Mouse (Mus musculus) embryonic facial prominence, embryonic 11.5 days (tissue): ENCODE results near the gene Chst14. TPM values are rescaled to one million over a fixed set of nuclear protein-coding genes. Genes with fewer than 3 reads are reported as not detected.

Source experiments
- ATAC-seq: fragments of 200-750 bp; cut with Nextera tagmentation; replicated peaks from 2 replicates; pipeline ENCODE4 v1.8.0; 2017; ENCODE audit warnings: low read depth; ENCODE audit not compliant: insufficient number of reproducible peaks, low FRiP score, low TSS enrichment
- DNase-seq: peaks from one replicate; pipeline ENCODE4 v3.0.0-alpha.2; 2015; ENCODE audit warnings: low spot score
- H3K27ac ChIP-seq: fragments of 300-500 bp; sonication (generic); replicated peaks from 2 replicates; pipeline ENCODE4 v1.5.1; 2014; ENCODE audit warnings: mild to moderate bottlenecking, low read depth, low read length, control low read depth
- H3K27me3 ChIP-seq: fragments of 300-500 bp; sonication (generic); 2 replicates; pipeline ENCODE4 v1.6.1; 2014; ENCODE audit warnings: mild to moderate bottlenecking, low read length, moderate library complexity, mixed read lengths; ENCODE audit not compliant: control insufficient read depth, insufficient read depth
- H3K36me3 ChIP-seq: fragments of 300-500 bp; sonication (generic); replicated peaks from 2 replicates; pipeline ENCODE4 v1.6.1; 2014; ENCODE audit warnings: low read depth, mild to moderate bottlenecking, low read length, moderate library complexity, mixed read lengths; ENCODE audit not compliant: control insufficient read depth, insufficient read depth
- H3K4me1 ChIP-seq: fragments of 300-500 bp; sonication (generic); 2 replicates; pipeline ENCODE4 v1.6.1; 2014; ENCODE audit warnings: low read length, mixed read lengths; ENCODE audit not compliant: control insufficient read depth, insufficient read depth
- H3K4me2 ChIP-seq: fragments of 300-500 bp; sonication (generic); 2 replicates; pipeline ENCODE4 v1.6.1; 2014; ENCODE audit warnings: low read depth, mild to moderate bottlenecking, control low read depth, low read length, moderate library complexity
- H3K4me3 ChIP-seq: fragments of 300-500 bp; sonication (generic); 2 replicates; pipeline ENCODE4 v1.5.1; 2014; ENCODE audit warnings: low read depth, low read length, control low read depth
- H3K9ac ChIP-seq: fragments of 300-500 bp; sonication (generic); replicated peaks from 2 replicates; pipeline ENCODE4 v1.6.1; 2014; ENCODE audit warnings: mild to moderate bottlenecking, control low read depth, low read length
- H3K9me3 ChIP-seq: fragments of 300-500 bp; sonication (generic); replicated peaks from 2 replicates; pipeline ENCODE4 v1.6.1; 2016; ENCODE audit warnings: mild to moderate bottlenecking, low read length, inconsistent platforms, mixed read lengths; ENCODE audit not compliant: control insufficient read depth
- WGBS: fragments of 180-500 bp; shearing (Covaris S2); extraction: QIAGEN DNeasy Blood & Tissue Kit; methylation state at CpG from one replicate; pipeline ENCODE4 v1.1.7; 2014; 5-methylcytosine and 5-hydroxymethylcytosine counted together
- polyA plus RNA-seq: library from polyadenylated mRNA; unstranded; fragments of >200 nt; fragmentation: Nextera tagmentation; extraction: Ambion mirVana; gene quantifications from 2 replicates; pipeline ENCODE4 v1.2.1, GENCODE M21; 2014

Gene Chst14
- polyA plus RNA-seq, 1 experiment from 2014 or later, result 31.8 TPM

- Histone ChIP-seq H3K4me3 (no peak overlapping the region), H3K27ac (no peak overlapping the region), H3K36me3 (no peaks in the 10 kb centered on the region), H3K9me3 (no peaks in the 10 kb centered on the region), H3K4me2 (no peak overlapping the region), H3K27me3 (peaks cover under 1% of the 10 kb centered on the region; the same call in 1 of the 2 replicates), H3K9ac (no peak overlapping the region), H3K4me1 (0 out of 2 replicates have a peak, but pooled peaks cover 4% of the 10 kb centered on the region)
- DNase-seq (no peak), ATAC-seq (no peak)
- 39% methylated on average over 1 of the region's 1 CpGs for WGBS
These were observed 17.1 kb upstream of the Chst14 start for GRCm38 (mm10) chr2:118909151-118909550.

DNA sequence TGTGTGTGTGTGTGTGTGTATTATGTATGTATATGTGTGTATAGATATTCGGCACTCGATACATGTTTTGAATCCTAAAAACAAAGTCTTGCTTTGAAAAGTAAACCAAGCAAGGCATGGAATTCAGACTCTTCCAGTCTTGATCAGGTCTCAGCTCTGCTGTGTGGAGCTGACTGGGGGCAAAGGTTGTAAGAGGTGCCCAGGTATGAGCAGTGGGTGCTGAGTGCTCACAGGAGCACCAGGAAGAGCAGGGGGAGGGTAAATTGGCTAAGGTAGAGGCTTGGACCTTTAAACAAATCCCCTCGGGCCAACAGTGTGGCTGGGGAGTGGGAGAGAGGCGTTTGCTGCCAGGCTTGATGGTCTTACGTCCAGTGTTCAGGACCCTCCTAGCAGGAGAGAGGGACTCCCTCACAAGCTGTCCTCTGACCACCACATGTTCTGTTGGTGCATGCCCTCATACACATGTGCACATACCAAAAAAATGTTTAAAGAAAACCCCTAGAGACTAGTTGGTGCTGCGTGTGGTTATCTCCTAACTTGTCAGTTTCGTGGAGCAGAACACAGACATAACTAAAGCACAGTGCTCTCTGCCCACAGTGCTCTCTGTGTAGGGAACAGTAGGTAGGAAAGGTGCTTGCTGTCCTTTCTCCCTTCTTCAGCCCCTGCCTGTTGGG, 15.6 kb upstream of the Chst14 start:
- no peak overlapping the region for H3K4me3 ChIP-seq
- 77% methylated on average over 7 of the region's 7 CpGs for WGBS
- no peaks in the 10 kb centered on the region for H3K9me3 ChIP-seq
- H3K27ac ChIP-seq, result no peak overlapping the region
- H3K27me3 ChIP-seq, result no peaks in the 10 kb centered on the region
- no peak overlapping the region; the same call in 1 of the 2 replicates for H3K4me2 ChIP-seq
- ATAC-seq (no peak), DNase-seq (no peak)
- H3K4me1 ChIP-seq, result 0 out of 2 replicates have a peak, but pooled peaks cover 4% of the 10 kb centered on the region
- no peak overlapping the region for H3K9ac ChIP-seq
- H3K36me3 ChIP-seq, result no peaks in the 10 kb centered on the region

- DNase-seq, result no peak
- H3K36me3 ChIP-seq, result no peaks in the 10 kb centered on the region
- no peak overlapping the region for H3K4me2 ChIP-seq
- no peaks in the 10 kb centered on the region for H3K27me3 ChIP-seq
- WGBS, result 58% methylated on average over 8 of the region's 8 CpGs
- no peak overlapping the region for H3K27ac ChIP-seq
- H3K9me3 ChIP-seq, result no peaks in the 10 kb centered on the region
- no peak for ATAC-seq
- H3K4me3 ChIP-seq, result no peak overlapping the region
- H3K4me1 ChIP-seq, result 0 out of 2 replicates have a peak, but pooled peaks cover 4% of the 10 kb centered on the region
- no peak overlapping the region for H3K9ac ChIP-seq
These were observed 13.6 kb upstream of the Chst14 start for GRCm38 (mm10) chr2:118912706-118913105.

DNA sequence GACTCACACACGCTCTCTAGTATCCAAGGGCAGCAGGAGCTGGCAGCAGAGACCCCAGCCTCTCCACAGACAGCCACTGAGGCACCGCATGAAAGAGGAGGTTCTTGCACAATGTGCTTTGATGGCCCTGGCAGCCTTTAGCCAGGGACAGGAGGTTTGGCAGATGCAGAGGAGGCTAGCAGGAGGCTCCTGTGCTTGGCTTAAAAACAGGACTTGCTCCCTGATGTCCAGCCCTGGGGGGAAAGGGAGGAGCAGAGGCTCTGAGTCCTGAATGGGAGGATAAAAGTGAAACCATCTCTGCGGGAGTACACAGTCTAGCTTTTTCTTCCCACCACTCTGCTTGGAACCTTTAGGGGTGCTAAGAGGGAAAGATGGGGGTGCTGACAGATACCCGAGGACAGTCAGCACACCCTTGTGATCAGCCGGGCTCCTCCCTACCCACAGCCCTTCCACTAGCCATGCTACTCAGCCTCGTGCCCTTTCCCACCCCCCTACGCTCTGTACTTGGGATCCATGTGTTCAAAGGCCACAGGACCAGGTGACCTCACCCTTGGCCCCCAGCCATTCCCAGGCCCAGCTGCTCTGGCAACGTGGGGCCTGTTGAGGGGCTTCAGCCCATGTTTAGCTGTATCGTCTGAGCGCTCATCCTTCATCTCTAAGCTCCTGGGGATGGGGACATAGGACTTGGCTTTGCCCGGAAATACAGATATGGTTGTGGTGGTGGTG, 12.6 kb upstream of the Chst14 start:
- Histone ChIP-seq H3K9ac (no peak overlapping the region), H3K4me3 (no peak overlapping the region), H3K36me3 (no peaks in the 10 kb centered on the region), H3K4me2 (no peak overlapping the region), H3K27ac (no peak overlapping the region), H3K27me3 (no peaks in the 10 kb centered on the region), H3K4me1 (0 out of 2 replicates have a peak, but pooled peaks cover 4% of the 10 kb centered on the region), H3K9me3 (no peaks in the 10 kb centered on the region)
- DNase-seq (no peak), ATAC-seq (no peak)
- 55% methylated on average over 11 of the region's 11 CpGs for WGBS

DNA sequence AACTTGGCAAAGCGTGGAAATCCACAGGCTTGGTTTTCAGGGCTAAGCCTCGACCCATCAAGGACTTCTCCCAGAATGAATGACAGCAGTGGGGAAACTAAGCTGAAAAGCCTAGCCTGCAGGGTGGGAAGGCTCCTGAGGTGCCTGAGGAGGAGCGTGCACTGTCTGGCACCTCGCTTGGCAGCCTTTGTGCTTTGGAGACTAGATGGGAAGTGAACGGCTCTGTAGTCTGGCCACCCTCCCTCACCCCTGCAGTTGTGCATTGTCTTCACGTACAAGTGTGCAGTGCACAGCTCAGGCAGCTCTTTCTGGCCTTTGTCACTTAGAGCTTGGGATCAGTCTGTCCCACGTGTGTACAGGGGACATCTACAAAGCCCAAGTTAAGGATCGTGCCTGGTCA, 11.6 kb upstream of the Chst14 start:
- WGBS, result 57% methylated on average over 8 of the region's 8 CpGs
- H3K9me3 ChIP-seq, result no peaks in the 10 kb centered on the region
- H3K9ac ChIP-seq, result no peak overlapping the region
- H3K4me1 ChIP-seq, result 0 out of 2 replicates have a peak, but pooled peaks cover 4% of the 10 kb centered on the region
- H3K4me2 ChIP-seq, result no peak overlapping the region
- H3K36me3 ChIP-seq, result no peaks in the 10 kb centered on the region
- DNase-seq (no peak), ATAC-seq (no peak)
- no peaks in the 10 kb centered on the region for H3K27me3 ChIP-seq
- H3K4me3 ChIP-seq, result no peak overlapping the region
- no peak overlapping the region for H3K27ac ChIP-seq

GRCm38 (mm10) chr2:118916436-118916835, 9.9 kb upstream of the Chst14 start:
- no peaks in the 10 kb centered on the region for H3K27me3 ChIP-seq
- no peak for DNase-seq
- no peak overlapping the region for H3K27ac ChIP-seq
- no peak overlapping the region for H3K4me2 ChIP-seq
- no peaks in the 10 kb centered on the region for H3K9me3 ChIP-seq
- no peak overlapping the region for H3K9ac ChIP-seq
- 0 out of 2 replicates have a peak, but pooled peaks cover 4% of the 10 kb centered on the region for H3K4me1 ChIP-seq
- no peak overlapping the region for H3K4me3 ChIP-seq
- no peaks in the 10 kb centered on the region for H3K36me3 ChIP-seq
- ATAC-seq, result no peak
- 88% methylated on average over 17 of the region's 17 CpGs for WGBS

GRCm38 (mm10) chr2:118918543-118918942, 7.8 kb upstream of the Chst14 start:
- Histone ChIP-seq H3K27me3 (no peaks in the 10 kb centered on the region), H3K4me2 (no peak overlapping the region), H3K27ac (no peak overlapping the region), H3K9ac (no peak overlapping the region), H3K36me3 (no peaks in the 10 kb centered on the region), H3K9me3 (no peaks in the 10 kb centered on the region), H3K4me3 (no peak overlapping the region), H3K4me1 (0 out of 2 replicates have a peak, but pooled peaks cover 3% of the 10 kb centered on the region)
- ATAC-seq, result no peak
- WGBS, result 39% methylated on average over 1 of the region's 1 CpGs
- no peak for DNase-seq

DNA sequence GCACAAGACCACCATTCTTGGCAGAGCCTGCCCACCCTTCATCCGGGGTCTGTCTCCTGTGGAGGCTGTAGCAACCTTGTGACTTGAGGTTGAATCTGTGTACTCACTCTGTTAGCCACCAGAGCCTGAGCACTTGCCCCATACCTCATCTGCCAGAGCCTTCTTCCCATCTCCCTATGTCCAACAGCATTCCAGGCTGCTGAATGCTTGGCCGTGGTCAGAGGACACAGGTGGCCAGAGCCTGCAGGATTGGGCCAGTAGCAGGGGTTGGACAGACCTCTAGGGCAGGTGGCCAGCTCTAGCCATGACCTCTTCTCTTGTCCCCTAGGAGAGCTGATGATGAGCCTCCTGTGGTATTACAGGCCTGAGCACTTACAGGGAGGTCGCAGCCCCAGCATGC, 5.9 kb upstream of the Chst14 start:
- no peak overlapping the region for H3K4me2 ChIP-seq
- H3K27me3 ChIP-seq, result no peaks in the 10 kb centered on the region
- no peak overlapping the region for H3K9ac ChIP-seq
- DNase-seq (no peak), ATAC-seq (no peak)
- 87% methylated on average over 3 of the region's 3 CpGs for WGBS
- H3K4me1 ChIP-seq, result no peaks in the 10 kb centered on the region
- no peak overlapping the region for H3K27ac ChIP-seq
- no peaks in the 10 kb centered on the region for H3K9me3 ChIP-seq
- H3K4me3 ChIP-seq, result no peak overlapping the region
- H3K36me3 ChIP-seq, result no peaks in the 10 kb centered on the region
